Mouse (Mus musculus) adrenal gland, postnatal 25 days (tissue): ENCODE data around the gene Samsn1. TPM values are rescaled to one million over a fixed set of nuclear protein-coding genes. Genes with fewer than 3 reads are reported as not detected.
"Not testable (repeated sequence)": the region's sequence is repeated elsewhere in the genome, so short reads cannot be mapped to it uniquely, and the experiment has no call there.

ENCODE experiments used
- DNase-seq: peaks from one replicate; pipeline ENCODE4 v3.0.0; 2021; ENCODE audit warnings: mixed read lengths
- total RNA-seq: library from RNA; stranded (reverse); gene quantifications from 2 replicates; pipeline ENCODE4 v1.2.3, GENCODE M21; 2021

Samsn1 gene
- total RNA-seq, 1 experiment from 2014 or later = 1.1 TPM

GRCm38 (mm10) chr16:75875896-75876295, 146.2 kb downstream of the Samsn1 start:
- DNase-seq = peak; percentile 12

GRCm38 (mm10) chr16:75874508-75874907, 147.6 kb downstream of the Samsn1 start:
- no peak for DNase-seq

DNA sequence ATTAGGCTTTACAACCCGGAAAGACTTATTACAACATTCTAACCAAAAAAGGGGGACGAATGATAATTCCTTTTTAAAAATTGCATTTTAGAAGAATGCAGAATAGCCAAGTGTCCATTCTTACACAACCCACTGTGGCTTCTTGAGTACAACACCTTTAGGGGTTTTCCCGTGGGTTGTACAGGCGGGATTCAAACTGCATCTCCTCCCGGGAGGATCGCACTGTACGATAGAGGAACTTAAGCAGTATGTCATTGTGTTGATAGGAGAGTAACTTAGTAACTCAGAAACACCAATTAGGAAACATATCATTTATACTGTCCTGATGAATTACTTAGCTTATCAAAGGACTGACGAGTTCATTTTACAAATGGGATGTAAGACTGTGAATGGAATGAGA, 149.8 kb downstream of the Samsn1 start:
- DNase-seq = no peak

GRCm38 (mm10) chr16:75867400-75867799, 154.7 kb downstream of the Samsn1 start:
- DNase-seq = no peak

- DNase-seq = no peak
Observed at GRCm38 (mm10) chr16:75865505-75865904, 156.6 kb downstream of the Samsn1 start.

DNA sequence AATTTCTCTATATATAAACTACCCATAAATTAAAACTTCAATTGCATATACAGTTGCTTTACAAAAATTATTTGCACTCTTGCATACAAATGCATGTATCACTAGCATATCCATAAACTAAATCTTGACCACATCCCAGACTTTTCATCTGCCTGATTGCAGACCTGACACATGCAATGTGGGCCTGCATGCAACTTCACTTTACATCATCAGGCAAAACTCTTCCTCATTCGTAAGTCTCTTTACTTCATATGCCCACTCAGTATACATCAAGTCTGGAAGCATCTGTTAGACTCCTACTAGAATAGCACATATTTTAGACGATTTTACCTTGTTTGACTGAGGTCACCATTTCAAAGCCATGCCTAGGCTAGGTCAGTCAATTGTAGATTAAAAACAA, 157.4 kb downstream of the Samsn1 start:
- DNase-seq = no peak

GRCm38 (mm10) chr16:75856343-75856742, 165.7 kb downstream of the Samsn1 start:
- no peak for DNase-seq

- no peak for DNase-seq
Observed at GRCm38 (mm10) chr16:75855402-75855801, 166.7 kb downstream of the Samsn1 start.

DNA sequence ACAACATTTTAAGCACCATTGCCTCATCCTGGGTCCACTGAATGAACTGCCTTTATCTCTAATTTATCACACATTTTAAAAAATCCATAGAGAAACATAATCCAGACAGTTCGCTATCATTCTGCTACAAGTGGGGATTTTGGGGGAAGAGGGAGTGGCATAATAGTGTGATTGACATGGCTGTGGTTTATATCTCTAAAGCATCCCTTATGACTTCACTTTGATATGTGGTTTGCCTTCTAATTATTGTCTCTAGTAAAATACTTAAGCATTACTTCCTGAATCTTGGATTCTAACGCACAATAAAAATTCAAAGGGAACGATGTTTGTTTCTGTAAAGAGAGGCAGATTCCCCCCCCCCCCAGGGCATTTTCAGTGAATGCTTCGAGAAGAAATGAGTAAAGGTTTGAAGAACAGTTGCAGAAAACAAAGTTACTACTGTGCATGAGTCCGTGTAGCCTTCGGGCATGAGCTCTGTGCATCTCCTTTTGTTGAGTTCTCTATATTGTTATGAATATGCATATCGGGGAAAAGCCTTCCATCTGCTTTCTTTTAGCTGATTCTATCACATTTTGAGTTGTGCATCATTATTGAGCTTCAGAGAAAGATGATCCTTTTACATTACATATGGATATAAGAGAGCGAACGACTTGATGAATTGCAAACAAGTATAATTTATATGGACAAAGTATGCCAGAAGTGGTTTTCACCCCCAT, 168.4 kb downstream of the Samsn1 start:
- no peak for DNase-seq

GRCm38 (mm10) chr16:75852485-75852884, 169.6 kb downstream of the Samsn1 start:
- no peak for DNase-seq

DNA sequence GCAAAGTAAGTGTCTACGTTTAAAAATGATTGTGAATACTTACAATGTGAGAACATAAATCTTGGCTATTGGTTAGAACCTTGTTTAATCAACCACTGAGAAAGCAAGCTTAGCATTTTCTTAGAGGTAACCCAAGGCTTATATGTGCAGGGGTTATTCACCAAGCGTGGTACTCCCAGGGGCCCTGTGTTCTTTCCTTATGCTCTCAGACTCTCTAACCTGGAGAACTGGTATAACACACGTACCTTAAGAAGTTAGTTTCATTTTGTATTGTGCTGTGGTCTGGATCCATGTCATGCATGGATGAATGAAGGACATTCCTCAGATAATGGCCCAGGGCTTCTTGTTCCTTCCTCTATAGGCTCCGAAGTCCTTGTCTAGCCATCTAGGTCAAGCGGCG, 173.0 kb downstream of the Samsn1 start:
- no peak for DNase-seq

- DNase-seq = no peak
Observed at GRCm38 (mm10) chr16:75843653-75844062, 178.4 kb downstream of the Samsn1 start.

- DNase-seq = no peak
Observed at GRCm38 (mm10) chr16:75843031-75843430, 179.1 kb downstream of the Samsn1 start.

DNA sequence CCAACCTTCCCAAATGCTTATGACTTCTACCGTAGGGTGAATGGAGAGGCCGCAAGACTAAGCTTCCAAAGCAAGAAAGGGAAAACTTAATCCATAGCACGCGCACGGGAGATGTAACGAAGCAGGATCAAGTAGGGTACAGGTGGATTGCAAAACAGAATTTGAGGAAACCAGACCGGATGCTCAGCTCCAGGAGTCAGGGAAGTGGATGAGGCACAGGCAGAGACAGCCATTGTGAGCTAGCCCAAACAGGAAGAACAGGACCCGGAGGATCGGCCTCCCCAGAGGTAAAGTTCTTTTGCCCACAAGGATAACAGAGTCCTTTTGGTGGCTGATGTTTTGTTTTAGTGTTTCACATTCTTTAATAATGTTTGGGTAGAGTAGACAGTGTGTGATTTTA, 179.5 kb downstream of the Samsn1 start:
- DNase-seq = no peak

DNA sequence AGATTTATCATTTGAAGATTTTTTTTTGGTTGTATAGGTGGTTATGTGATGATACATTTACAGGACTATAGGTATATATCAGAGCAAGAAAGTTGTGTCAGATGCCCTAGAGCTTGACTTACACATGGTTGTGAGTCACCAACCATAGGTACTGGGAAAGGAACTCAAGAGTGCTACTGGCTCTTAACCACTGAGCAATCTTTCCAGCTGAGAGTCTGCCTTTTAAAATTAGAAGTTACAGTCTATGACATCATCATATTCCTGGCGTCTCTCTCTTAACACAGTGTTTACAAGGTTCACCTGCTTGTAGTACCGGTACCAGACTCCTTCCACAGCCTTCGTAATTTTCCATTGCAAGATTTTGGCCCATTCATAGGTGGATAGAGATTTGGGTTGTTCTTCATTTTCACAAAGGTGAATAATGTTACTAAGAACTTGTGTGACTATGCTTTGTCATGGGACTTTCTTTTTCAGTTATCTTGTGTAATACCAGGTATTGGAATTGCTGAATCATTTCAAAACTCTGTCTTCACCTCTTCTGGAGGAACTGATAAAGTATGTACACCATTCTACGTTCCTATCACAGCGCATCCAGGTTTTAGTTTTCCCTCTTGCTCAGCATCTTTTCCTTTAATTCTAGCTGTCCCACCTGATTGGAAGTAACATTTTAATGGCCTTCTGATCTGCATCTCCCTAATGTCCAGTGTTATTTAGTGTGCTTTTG, 184.2 kb downstream of the Samsn1 start:
- DNase-seq = no peak

DNA sequence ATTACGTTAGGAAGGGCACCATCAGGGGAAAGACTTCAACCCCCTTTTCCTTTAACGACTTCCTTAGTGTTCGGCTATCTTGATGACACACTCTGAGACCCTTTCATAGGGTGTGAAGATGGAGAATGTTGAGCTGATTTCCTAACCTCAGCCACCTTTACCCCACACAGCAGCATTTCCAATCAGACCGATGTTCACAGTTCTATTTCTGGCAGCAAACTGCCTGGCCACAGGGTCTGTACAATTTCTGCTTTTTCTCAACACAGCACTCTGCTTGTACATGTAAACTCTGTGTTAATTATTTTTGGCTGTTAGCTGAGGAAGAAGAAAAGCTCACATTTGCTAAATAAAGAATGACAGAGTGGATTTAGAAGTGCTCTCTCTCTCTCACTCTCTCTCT, 190.7 kb downstream of the Samsn1 start:
- no peak for DNase-seq

DNA sequence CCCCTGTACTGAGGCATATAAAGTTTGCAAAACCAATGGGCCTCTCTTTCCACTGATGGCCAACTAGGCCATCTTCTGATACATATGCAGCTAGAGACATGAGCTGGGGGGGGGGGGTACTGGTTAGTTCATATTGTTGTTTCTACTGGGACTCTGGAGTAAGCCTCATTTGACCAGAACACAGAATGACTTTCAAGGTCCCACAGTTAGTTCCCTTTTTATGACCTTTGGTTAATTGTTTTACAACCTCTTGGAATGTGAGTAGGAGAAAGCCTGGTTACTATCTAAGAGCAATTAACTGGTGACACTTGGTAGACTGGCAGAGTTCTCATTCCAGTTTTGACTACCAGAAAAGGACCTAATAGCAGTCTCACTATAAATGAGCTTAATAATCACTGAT, 195.1 kb downstream of the Samsn1 start:
- DNase-seq = not testable (repeated sequence)

DNA sequence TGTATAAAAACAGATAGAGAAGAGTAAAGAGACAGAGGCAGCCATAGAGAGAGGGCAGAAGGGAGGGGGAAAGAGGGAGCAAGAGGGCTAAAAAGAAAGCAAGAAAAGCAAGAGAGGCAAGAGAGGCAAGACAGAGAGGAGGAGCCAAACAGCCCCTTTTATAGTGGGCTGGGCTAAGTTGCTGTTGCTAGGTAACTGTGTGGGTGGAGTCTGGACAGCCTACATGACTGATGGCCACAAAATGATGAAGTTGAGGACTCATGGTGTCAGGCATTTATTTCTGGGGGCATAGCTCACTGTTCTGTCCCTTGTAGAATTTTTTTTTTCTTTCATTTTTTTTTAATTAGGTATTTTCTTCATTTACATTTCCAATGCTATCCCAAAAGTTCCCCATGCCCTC, 195.6 kb downstream of the Samsn1 start:
- no peak for DNase-seq

GRCm38 (mm10) chr16:75823226-75823625, 198.9 kb downstream of the Samsn1 start:
- no peak for DNase-seq

- DNase-seq = no peak
Observed at GRCm38 (mm10) chr16:75820963-75821362, 201.1 kb downstream of the Samsn1 start.
